Mouse (Mus musculus) lung, embryonic 14.5 days (tissue): ENCODE results near the gene 9130213A22Rik. TPM values are rescaled to one million over a fixed set of nuclear protein-coding genes. Genes with fewer than 3 reads are reported as not detected.

ENCODE experiments used
- ATAC-seq: fragments of 200-750 bp; cut with Nextera tagmentation; 2 replicates; pipeline ENCODE4 v1.8.0; 2017; ENCODE audit warnings: mild to moderate bottlenecking, moderate TSS enrichment, moderate library complexity; ENCODE audit not compliant: insufficient read depth
- DNase-seq: peaks from one replicate; pipeline ENCODE4 v3.0.0-alpha.2; 2015
- H3K27ac ChIP-seq: fragments of 300-500 bp; sonication (generic); 2 replicates; pipeline ENCODE4 v1.5.1; 2014; ENCODE audit warnings: low read depth, mild to moderate bottlenecking, moderate library complexity
- H3K27me3 ChIP-seq: fragments of 300-500 bp; sonication (generic); 2 replicates; pipeline ENCODE4 v1.6.1; 2014; ENCODE audit warnings: low read length, control low read depth; ENCODE audit not compliant: insufficient read depth
- H3K36me3 ChIP-seq: fragments of 300-500 bp; sonication (generic); 2 replicates; pipeline ENCODE4 v1.6.1; 2014; ENCODE audit warnings: control low read depth; ENCODE audit not compliant: insufficient read depth
- H3K4me1 ChIP-seq: fragments of 300-500 bp; sonication (generic); 2 replicates; pipeline ENCODE4 v1.6.1; 2014; ENCODE audit warnings: antibody characterized with exemption, control low read depth; ENCODE audit not compliant: insufficient read depth
- H3K4me2 ChIP-seq: fragments of 300-500 bp; sonication (generic); 2 replicates; pipeline ENCODE4 v1.6.1; 2014; ENCODE audit warnings: mild to moderate bottlenecking
- H3K4me3 ChIP-seq: fragments of 300-500 bp; sonication (generic); 2 replicates; pipeline ENCODE4 v1.5.1; 2014; ENCODE audit warnings: low read depth, low read length
- H3K9ac ChIP-seq: fragments of 300-500 bp; sonication (generic); 2 replicates; pipeline ENCODE4 v1.6.1; 2014
- H3K9me3 ChIP-seq: fragments of 300-500 bp; sonication (generic); 2 replicates; pipeline ENCODE4 v1.6.1; 2016; ENCODE audit warnings: low read depth, low read length, control low read depth
- CTCF ChIP-seq: IDR thresholded peaks from 2 replicates; pipeline ENCODE4 v1.5.1; 2016; ENCODE audit warnings: antibody characterized with exemption, low read depth
- WGBS: fragments of 180-500 bp; shearing (Covaris S2); extraction: QIAGEN DNeasy Blood & Tissue Kit; methylation state at CpG from one replicate; pipeline ENCODE4 v1.1.7; 2014; 5-methylcytosine and 5-hydroxymethylcytosine counted together
- polyA plus RNA-seq: library from polyadenylated mRNA; unstranded; fragments of >200 nt; fragmentation: Nextera tagmentation; extraction: Ambion mirVana; gene quantifications from 2 replicates; pipeline ENCODE4 v1.2.1, GENCODE M21; 2014

Gene 9130213A22Rik
- polyA plus RNA-seq, 1 experiment from 2014 or later: 0.41 TPM

- Histone ChIP-seq H3K9ac (no peak overlapping the region), H3K27me3 (no peaks in the 10 kb centered on the region), H3K9me3 (no peaks in the 10 kb centered on the region), H3K4me2 (no peak overlapping the region), H3K36me3 (no peaks in the 10 kb centered on the region), H3K27ac (no peak overlapping the region), H3K4me1 (no peaks in the 10 kb centered on the region), H3K4me3 (no peak overlapping the region)
- WGBS: 78% methylated on average over 5 of the region's 5 CpGs
- ATAC-seq: no peak
- no peak for DNase-seq
- TF ChIP-seq CTCF: no peak
These were observed 43.5 kb downstream of the 9130213A22Rik start for GRCm38 (mm10) chr11:69078805-69079438.

- no peaks in the 10 kb centered on the region for H3K9me3 ChIP-seq
- no peaks in the 10 kb centered on the region for H3K27me3 ChIP-seq
- H3K27ac ChIP-seq: no peak overlapping the region
- no peaks in the 10 kb centered on the region for H3K36me3 ChIP-seq
- no peak for DNase-seq
- H3K4me3 ChIP-seq: no peak overlapping the region
- ATAC-seq: no peak
- no peaks in the 10 kb centered on the region for H3K4me1 ChIP-seq
- H3K9ac ChIP-seq: no peak overlapping the region
- WGBS: 69% methylated on average over 6 of the region's 6 CpGs
- no peak overlapping the region for H3K4me2 ChIP-seq
- no peak for TF ChIP-seq CTCF
These were observed 44.3 kb downstream of the 9130213A22Rik start for GRCm38 (mm10) chr11:69078041-69078440.

DNA sequence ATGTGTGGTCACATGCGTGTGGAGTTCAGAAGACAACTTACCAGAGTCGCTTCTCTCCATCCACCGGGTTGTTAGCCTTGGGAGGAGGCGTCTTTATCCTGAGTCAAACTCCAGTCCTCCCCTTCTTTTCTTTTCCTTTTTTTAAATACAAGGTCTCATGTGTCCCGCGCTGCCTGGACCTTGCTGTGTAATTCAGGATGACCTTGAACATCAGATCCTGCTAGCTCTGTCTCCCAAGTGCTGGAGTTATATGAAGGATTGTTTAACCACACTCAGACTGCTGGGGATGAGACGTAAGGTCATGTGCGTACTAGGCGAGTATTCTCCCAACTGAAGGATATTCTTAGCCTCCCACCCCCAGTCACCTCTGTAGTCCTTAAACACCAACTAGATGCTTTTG is 45.1 kb downstream of the 9130213A22Rik start:
- no peak for TF ChIP-seq CTCF
- H3K36me3 ChIP-seq: no peaks in the 10 kb centered on the region
- H3K4me3 ChIP-seq: no peak overlapping the region
- no peak overlapping the region for H3K4me2 ChIP-seq
- no peaks in the 10 kb centered on the region for H3K27me3 ChIP-seq
- WGBS: 76% methylated on average over 9 of the region's 9 CpGs
- no peak overlapping the region for H3K9ac ChIP-seq
- H3K9me3 ChIP-seq: no peaks in the 10 kb centered on the region
- H3K27ac ChIP-seq: no peak overlapping the region
- H3K4me1 ChIP-seq: no peaks in the 10 kb centered on the region
- ATAC-seq (no peak), DNase-seq (no peak)

DNA sequence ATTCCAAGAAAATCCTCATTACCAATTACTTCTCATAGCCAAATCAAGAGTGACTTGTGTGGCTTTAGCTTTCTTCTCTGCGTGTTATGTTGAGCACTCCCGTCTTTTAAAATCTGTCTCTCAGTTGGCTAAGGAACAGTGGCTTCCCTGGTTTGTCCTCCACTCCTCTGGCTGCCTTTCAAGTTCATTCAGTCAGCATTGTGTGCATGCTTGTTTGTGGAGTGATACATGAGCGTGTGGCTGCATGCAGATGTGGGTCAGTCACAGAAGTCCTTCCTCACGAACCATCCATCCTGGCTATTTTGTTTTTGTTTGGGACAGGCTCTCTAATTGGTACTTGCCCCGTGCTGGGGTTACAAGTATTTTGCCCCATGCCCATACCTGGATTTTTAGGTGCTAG is 45.8 kb downstream of the 9130213A22Rik start:
- H3K36me3 ChIP-seq: no peaks in the 10 kb centered on the region
- H3K4me2 ChIP-seq: no peak overlapping the region
- TF ChIP-seq CTCF: no peak
- ATAC-seq (no peak), DNase-seq (no peak)
- H3K9ac ChIP-seq: no peak overlapping the region
- WGBS: 60% methylated on average over 5 of the region's 5 CpGs
- H3K27ac ChIP-seq: no peak overlapping the region
- H3K4me3 ChIP-seq: no peak overlapping the region
- no peaks in the 10 kb centered on the region for H3K27me3 ChIP-seq
- H3K4me1 ChIP-seq: peaks cover 2% of the 10 kb centered on the region; the same call in 1 of the 2 replicates
- no peaks in the 10 kb centered on the region for H3K9me3 ChIP-seq

- H3K27me3 ChIP-seq: no peaks in the 10 kb centered on the region
- no peaks in the 10 kb centered on the region for H3K36me3 ChIP-seq
- H3K4me2 ChIP-seq: no peak overlapping the region
- no peak overlapping the region for H3K27ac ChIP-seq
- no peak for TF ChIP-seq CTCF
- no peaks in the 10 kb centered on the region for H3K9me3 ChIP-seq
- no peak overlapping the region for H3K4me3 ChIP-seq
- 58% methylated on average over 8 of the region's 9 CpGs for WGBS
- peaks cover 7% of the 10 kb centered on the region; the same call in 1 of the 2 replicates for H3K4me1 ChIP-seq
- DNase-seq: peak; percentile 24
- no peak overlapping the region for H3K9ac ChIP-seq
- ATAC-seq: no peak
These were observed 46.5 kb downstream of the 9130213A22Rik start for GRCm38 (mm10) chr11:69075764-69076479.

DNA sequence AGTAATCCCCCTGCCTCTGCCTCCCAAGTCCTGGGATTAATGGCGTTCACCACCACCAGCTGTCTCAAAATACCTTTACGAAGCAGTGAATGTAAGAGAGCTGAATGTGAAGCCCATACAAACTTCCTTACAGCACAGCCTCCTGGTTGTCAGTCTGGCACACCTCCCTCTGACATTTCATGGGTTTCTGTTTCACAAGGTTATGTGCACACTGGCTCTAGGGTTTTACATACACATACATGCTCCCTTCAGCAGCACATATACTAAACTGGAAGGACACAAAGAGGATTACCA is 47.7 kb downstream of the 9130213A22Rik start:
- no peaks in the 10 kb centered on the region for H3K36me3 ChIP-seq
- H3K4me2 ChIP-seq: no peak overlapping the region
- H3K27ac ChIP-seq: no peak overlapping the region
- H3K9me3 ChIP-seq: no peaks in the 10 kb centered on the region
- peaks cover 7% of the 10 kb centered on the region; the same call in 1 of the 2 replicates for H3K4me1 ChIP-seq
- no peak overlapping the region for H3K4me3 ChIP-seq
- no peak overlapping the region for H3K9ac ChIP-seq
- no peaks in the 10 kb centered on the region for H3K27me3 ChIP-seq
- ATAC-seq (no peak), DNase-seq (no peak)
- 46% methylated on average over 2 of the region's 2 CpGs for WGBS
- no peak for TF ChIP-seq CTCF

DNA sequence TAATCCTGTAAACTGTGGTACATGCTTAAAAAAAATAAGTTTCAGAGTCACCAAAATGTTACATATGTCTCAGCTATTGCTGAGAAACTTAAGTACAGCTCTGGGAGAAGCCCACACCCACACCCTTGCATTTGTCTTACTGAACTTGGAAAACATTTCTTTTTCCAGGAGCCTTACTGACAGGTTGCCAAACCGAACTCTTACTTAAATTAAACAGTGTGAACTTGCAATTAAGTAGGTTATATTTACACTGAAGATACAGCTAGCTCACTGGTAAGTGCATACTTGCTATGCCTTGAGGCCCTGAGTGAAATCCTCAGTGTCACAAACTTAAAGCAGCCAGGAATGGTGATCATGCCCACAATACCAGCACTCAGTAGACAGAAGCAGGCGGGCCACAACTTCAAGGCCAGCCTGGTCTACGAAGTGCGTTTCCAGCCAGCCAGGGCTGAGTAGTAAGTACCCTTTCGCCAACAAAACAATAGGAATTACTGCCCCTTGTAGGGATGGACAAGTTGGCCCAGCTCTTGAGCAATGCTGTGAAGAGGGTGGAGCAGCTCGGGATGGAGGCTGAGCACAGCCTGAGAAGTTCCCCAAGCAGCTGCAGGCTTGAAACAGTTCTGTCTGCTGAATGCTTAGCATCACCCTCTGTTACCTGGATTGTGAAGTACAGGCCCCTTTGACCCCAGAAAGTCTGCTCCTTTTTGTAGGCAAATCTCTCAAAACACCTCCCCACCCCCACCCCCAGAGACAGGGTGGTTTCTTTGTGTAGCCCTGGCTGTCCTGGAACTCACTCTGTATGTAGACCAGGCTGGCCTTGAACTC is 48.2 kb downstream of the 9130213A22Rik start:
- DNase-seq (no peak), ATAC-seq (no peak)
- WGBS: 37% methylated on average over 6 of the region's 6 CpGs

More for the DNA sequence above, 48.2 kb downstream of the 9130213A22Rik start:
- H3K4me3 ChIP-seq: no peak overlapping the region
- H3K9me3 ChIP-seq: no peaks in the 10 kb centered on the region
- peaks cover 7% of the 10 kb centered on the region; the same call in 1 of the 2 replicates for H3K4me1 ChIP-seq
- no peak for TF ChIP-seq CTCF
- H3K27ac ChIP-seq: peak overlapping the region; percentile 96
- H3K9ac ChIP-seq: no peak overlapping the region
- no peaks in the 10 kb centered on the region for H3K27me3 ChIP-seq
- no peaks in the 10 kb centered on the region for H3K36me3 ChIP-seq
- H3K4me2 ChIP-seq: no peak overlapping the region; the same call in 1 of the 2 replicates
